Mouse (Mus musculus): ENCODE measurements around the gene Ccdc88a.

Ccdc88a gene

DNA sequence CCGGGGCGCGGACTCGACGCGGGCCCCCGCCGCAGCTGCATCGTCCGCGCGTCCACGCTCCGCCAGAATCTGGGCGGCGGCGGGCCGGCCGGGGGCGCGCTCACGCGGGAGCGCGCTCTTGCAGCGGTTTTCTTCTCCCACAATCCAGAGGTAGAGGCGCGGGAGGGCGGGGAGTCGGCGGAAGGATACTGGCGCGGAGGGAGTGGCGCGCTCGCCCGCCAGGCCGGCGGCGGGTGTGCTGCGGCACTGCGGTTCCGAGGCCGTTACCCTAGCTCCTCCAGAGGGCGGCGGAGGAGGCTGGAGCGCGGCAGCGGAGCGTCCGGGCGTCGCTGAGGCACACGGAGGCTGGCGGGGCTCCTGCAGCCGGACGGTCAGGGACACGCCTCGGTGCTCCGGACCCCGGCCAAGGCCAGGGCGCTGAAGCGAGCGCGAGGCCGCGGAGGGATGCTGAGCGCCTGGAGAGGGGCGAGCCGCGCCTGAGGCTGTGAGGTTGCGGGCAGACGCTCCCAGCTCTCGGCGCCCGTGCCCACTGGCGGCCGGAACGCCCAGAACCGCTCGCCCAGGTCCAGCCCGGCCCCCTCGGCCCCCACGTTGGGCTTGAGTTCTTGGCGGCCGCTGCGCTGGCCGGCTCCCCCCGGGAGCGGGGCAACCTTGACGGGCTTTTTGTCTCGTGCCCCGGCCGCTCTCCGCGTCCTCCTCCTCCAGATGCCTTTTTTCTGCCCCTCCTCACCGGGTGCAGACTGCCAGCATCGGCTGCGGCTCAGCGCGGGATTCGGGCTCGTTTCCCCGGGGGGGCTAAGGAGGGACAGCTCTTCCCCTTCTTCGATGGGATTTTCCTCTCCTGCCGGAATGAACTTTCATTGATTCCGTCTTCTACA lies at the start of gene Ccdc88a:
Gene Ccdc88a, plus strand, starts transcription at position 263 of the 878 bp plus-strand sequence.
- peak; percentile 89 to 90 for DNase-seq

DNA sequence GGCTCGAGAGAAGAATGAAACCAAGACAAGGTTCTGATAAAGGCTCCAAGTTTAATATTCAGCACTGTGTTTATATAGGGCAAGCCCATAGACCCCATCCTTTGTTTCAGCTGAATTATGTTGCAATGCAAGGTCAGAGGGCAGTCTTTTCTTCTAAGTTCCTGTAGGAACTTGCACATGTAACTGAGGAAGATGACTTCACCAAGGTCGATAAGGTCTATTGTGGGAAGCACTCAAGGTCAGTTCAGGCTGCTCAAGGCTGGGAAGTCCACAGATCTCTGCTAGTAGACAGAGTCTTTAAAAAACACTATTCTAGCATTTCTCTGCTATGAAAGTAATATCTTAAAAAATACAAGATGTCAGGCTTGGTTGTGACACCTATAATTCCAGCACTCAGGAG lies 38.0 kb upstream of the Ccdc88a start:
- no peak for DNase-seq

- no peak for DNase-seq
Measured at GRCm38 (mm10) chr11:29341259-29341658, 32.2 kb upstream of the Ccdc88a start.

GRCm38 (mm10) chr11:29344891-29345657 lies 28.4 kb upstream of the Ccdc88a start:
- no peak for DNase-seq

- no peak for DNase-seq
Measured at GRCm38 (mm10) chr11:29345673-29346286, 27.7 kb upstream of the Ccdc88a start.

DNA sequence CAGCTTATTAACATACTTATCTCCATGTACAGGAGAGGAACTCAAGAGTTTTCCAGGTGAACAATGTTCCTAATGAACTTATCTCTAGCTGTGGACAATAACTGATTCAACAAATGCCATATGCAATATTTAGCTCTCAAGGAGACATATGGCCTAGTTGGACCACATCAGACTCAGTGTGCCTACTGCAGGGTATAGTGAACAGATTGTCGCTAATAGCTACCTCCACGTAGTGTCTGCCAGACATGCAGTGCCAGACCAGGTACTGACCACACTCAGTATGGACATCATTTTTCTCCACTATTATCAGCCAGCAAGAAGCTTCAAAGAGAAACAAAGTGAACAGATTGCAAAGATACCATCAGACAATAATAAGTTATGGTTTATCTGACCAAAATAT lies 22.6 kb upstream of the Ccdc88a start:
- no peak for DNase-seq

GRCm38 (mm10) chr11:29352214-29352613 lies 21.2 kb upstream of the Ccdc88a start:
- DNase-seq, result no peak

- DNase-seq, result no peak
Measured at GRCm38 (mm10) chr11:29368161-29368560, 5.3 kb upstream of the Ccdc88a start.

DNA sequence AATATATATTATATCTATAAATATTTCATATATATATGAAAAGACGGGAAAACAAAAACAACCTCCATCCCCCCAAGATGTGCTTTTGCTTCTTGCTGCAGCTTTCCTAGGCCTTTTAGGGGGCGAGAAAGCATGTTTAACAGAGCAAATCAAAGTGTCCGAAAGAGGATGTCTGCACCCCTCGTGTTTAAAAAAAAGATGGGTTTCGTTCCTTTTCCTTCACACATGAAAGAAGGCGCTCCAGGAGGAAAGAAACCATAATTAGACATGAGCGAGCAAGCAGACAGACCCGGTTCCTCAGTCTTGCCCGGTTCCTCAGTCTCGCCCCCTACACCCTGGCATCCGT lies 435 bp upstream of the Ccdc88a start:
- DNase-seq, result no peak

GRCm38 (mm10) chr11:29374274-29374656 lies 807 bp downstream of the Ccdc88a start:
- no peak for DNase-seq

DNA sequence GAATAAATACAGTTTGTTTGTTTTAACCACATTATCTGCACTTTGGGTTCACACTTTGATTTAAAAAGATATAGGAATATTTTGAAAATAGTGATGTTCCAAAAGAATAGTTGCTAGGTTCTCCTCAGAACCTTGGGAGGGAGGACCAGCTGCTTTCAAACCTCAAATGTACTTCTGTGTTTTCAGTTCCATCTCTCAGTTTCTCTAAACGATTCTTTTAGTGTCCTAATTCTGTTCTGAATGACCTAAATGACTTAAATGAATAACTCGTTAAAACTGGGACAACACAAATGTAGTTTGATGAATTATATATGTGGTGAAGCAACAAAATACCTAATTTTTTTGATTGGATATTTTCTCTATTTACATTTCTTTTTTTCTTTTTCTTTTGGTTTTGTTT lies 3.2 kb downstream of the Ccdc88a start:
- DNase-seq, result no peak

- no peak for DNase-seq
Measured at GRCm38 (mm10) chr11:29378751-29379150, 5.3 kb downstream of the Ccdc88a start.

- DNase-seq, result no peak
Measured at GRCm38 (mm10) chr11:29383493-29383892, 10.0 kb downstream of the Ccdc88a start.

DNA sequence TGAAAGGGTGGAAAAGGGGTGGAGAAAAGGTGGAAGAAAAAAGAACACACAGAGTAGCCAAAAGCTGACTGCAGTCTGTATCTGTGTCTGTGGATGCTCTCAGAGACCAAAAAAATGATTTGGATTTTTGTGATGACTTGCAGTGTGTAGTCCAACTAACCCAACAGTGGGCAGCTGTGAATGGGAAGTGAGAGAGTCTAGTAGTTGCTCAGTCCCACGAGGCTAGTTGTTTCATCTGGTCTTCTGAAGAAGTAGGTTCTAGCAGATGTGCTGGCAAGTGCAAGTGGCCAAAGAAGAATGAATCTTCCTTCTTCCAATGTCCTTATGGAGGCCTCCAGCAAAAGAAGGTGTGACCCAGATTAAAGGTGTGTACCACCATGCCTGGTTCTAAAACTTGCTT lies 10.5 kb downstream of the Ccdc88a start:
- DNase-seq, result no peak

DNA sequence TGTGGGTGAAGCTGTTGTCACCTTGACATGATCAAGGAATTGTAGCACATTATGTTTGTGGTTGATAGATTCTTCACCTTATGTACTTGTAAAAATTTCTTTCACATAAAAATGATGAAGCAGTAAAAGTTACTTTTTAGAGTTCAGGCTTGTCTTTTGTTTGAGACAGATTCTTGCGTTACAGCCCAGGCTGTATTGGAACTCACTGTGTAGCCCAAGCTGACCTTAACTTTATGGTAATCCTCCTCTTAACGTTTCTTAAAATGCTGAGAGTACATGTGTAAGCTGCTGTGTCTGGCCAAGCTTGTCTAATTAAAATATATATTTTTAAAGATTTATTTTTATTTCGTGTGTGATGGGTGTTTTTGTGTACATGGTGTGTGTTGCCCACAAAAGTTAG lies 11.2 kb downstream of the Ccdc88a start:
- no peak for DNase-seq

- no peak for DNase-seq
Measured at GRCm38 (mm10) chr11:29389913-29390312, 16.5 kb downstream of the Ccdc88a start.

GRCm38 (mm10) chr11:29395135-29395746 lies 21.8 kb downstream of the Ccdc88a start:
- DNase-seq, result no peak

GRCm38 (mm10) chr11:29400374-29400773 lies 26.9 kb downstream of the Ccdc88a start:
- DNase-seq, result no peak

GRCm38 (mm10) chr11:29406292-29406691 lies 32.8 kb downstream of the Ccdc88a start:
- DNase-seq, result no peak

GRCm38 (mm10) chr11:29423496-29423895 lies 50.0 kb downstream of the Ccdc88a start:
- no peak for DNase-seq

DNA sequence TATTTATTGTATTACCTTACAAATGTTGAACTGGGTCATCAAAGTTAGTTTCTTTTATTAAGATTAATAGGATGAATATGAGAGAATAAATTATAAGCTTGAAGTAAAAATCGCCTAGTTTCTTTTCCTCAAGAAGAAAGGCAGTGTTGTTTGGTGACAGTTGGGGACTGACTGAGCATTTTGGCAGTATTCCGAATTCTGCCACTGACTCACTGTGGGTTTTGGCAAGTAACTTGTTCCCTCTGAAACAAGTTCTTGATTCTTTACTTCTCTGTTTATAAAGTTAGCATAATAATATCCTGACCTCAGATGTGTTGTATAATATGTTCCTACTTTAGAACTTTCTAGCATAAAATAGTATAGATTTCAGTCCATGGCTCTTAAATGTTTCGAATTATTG lies 55.3 kb downstream of the Ccdc88a start:
- DNase-seq, result no peak

- DNase-seq, result no peak
Measured at GRCm38 (mm10) chr11:29431011-29431410, 57.6 kb downstream of the Ccdc88a start.

DNA sequence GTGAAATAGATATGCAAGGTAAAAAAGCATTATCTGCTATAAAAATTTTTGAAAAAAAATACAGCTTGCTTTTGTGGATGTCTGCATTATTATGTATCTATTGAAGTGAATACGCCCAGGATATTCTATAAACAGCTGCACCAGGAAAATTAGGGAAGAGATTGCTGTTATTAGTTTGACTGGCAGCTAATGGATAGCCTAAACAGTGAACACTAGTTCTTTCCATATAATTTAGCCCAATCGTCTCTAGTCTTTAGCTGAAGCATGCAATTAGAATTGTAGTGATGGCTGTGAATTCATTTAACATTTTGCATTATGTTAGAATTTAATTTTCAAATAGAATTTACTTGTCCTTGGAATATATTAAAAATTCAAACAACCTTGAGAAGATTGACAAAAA lies 75.3 kb downstream of the Ccdc88a start:
- no peak for DNase-seq

Data from thymus, adult 18-20 months (tissue).